Mouse (Mus musculus) heart, embryonic 16.5 days (tissue): ENCODE measurements around the gene Llgl1. TPM values are rescaled to one million over a fixed set of nuclear protein-coding genes. Genes with fewer than 3 reads are reported as not detected.
A peak's percentile ranks its signal among the peaks of the same experiment; 100 is the strongest.

Experiments used
- ATAC-seq: fragments of 200-750 bp; cut with Nextera tagmentation; replicated peaks from 2 replicates; pipeline ENCODE4 v1.8.0; 2017; ENCODE audit warnings: moderate number of reproducible peaks; ENCODE audit not compliant: insufficient read depth, low FRiP score; ENCODE audit errors: extremely low read depth
- H3K27ac ChIP-seq: fragments of 300-500 bp; sonication (generic); 2 replicates; pipeline ENCODE4 v1.5.1; 2014; ENCODE audit warnings: mild to moderate bottlenecking, low read length, control low read depth, moderate library complexity
- H3K27me3 ChIP-seq: fragments of 300-500 bp; sonication (generic); 2 replicates; pipeline ENCODE4 v1.6.1; 2014; ENCODE audit warnings: low read length, mixed read lengths; ENCODE audit not compliant: control insufficient read depth, insufficient read depth
- H3K36me3 ChIP-seq: fragments of 300-500 bp; sonication (generic); 2 replicates; pipeline ENCODE4 v1.6.1; 2014; ENCODE audit not compliant: control insufficient read depth, insufficient read depth
- H3K4me1 ChIP-seq: fragments of 300-500 bp; sonication (generic); 2 replicates; pipeline ENCODE4 v1.6.1; 2014; ENCODE audit warnings: low read length, mixed read lengths; ENCODE audit not compliant: control insufficient read depth, insufficient read depth
- H3K4me2 ChIP-seq: fragments of 300-500 bp; sonication (generic); 2 replicates; pipeline ENCODE4 v1.6.1; 2014; ENCODE audit warnings: low read depth, mild to moderate bottlenecking, control low read depth, low read length
- H3K4me3 ChIP-seq: fragments of 300-500 bp; sonication (generic); 2 replicates; pipeline ENCODE4 v1.5.1; 2014; ENCODE audit warnings: mild to moderate bottlenecking, control low read depth, low read length
- H3K9ac ChIP-seq: fragments of 300-500 bp; sonication (generic); 2 replicates; pipeline ENCODE4 v1.6.1; 2014; ENCODE audit warnings: low read length, control low read depth
- H3K9me3 ChIP-seq: fragments of 300-500 bp; sonication (generic); replicated peaks from 2 replicates; pipeline ENCODE4 v1.6.1; 2016; ENCODE audit warnings: low read length; ENCODE audit not compliant: control insufficient read depth
- WGBS: fragments of 180-500 bp; shearing (Covaris S2); extraction: QIAGEN DNeasy Blood & Tissue Kit; methylation state at CpG from one replicate; pipeline ENCODE4 v1.1.7; 2014; 5-methylcytosine and 5-hydroxymethylcytosine counted together
- polyA plus RNA-seq: library from polyadenylated mRNA; unstranded; fragments of >200 nt; fragmentation: Nextera tagmentation; extraction: Ambion mirVana; gene quantifications from 2 replicates; pipeline ENCODE4 v1.2.1, GENCODE M21; 2015

Llgl1 gene
- 28.9 and 33.9 TPM in 2 replicates for polyA plus RNA-seq

- Histone ChIP-seq H3K9me3 (no peaks in the 10 kb centered on the region), H3K4me2 (peak within 1 kb of the TSS; percentile 87), H3K27me3 (no peaks in the 10 kb centered on the region), H3K4me3 (peak within 1 kb of the TSS; percentile 98), H3K9ac (peak within 1 kb of the TSS; percentile 96), H3K27ac (peak within 1 kb of the TSS; percentile 83), H3K36me3 (no peaks in the 10 kb centered on the region), H3K4me1 (peaks cover 20% of the 10 kb centered on the region)
- peak; percentile 90 for ATAC-seq
- under 1% methylated on average over 72 of the region's 73 CpGs for WGBS
Measured at GRCm38 (mm10) chr11:60699524-60700075, at the start of gene Llgl1. Gene Llgl1, plus strand, starts transcription at chr11:60699723.

DNA sequence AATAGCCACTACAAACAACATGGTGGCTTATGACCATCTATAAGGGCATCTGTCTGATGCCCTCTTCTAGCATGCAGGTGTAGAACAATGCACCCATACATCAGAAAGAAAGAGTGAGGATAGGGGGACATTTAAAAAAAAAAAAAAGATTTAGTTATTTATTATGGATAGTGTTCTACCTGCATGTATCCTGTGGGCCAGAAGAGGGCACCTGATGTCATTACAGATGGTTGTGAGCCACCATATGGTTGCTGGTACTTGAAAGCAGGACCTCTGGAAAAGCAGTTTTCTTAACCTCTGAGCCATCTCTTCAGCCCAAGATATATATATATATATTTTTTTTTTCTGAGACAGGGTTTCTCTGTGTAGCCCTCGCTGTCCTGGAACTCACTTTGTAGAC, 3.4 kb upstream of the Llgl1 start:
- peaks cover 14% of the 10 kb centered on the region for H3K4me1 ChIP-seq
- H3K4me3 ChIP-seq = no peak overlapping the region
- no peak overlapping the region for H3K27ac ChIP-seq
- H3K9ac ChIP-seq = no peak overlapping the region
- no peak for ATAC-seq
- H3K36me3 ChIP-seq = no peaks in the 10 kb centered on the region
- H3K27me3 ChIP-seq = no peaks in the 10 kb centered on the region
- no peaks in the 10 kb centered on the region for H3K9me3 ChIP-seq
- 59% methylated on average over 1 of the region's 1 CpGs for WGBS
- H3K4me2 ChIP-seq = no peak overlapping the region

- Histone ChIP-seq H3K36me3 (no peaks in the 10 kb centered on the region), H3K9ac (no peak overlapping the region), H3K27ac (no peak overlapping the region), H3K4me3 (no peak overlapping the region), H3K9me3 (no peaks in the 10 kb centered on the region), H3K4me2 (no peak overlapping the region), H3K4me1 (peaks cover 14% of the 10 kb centered on the region), H3K27me3 (no peaks in the 10 kb centered on the region)
- 68% methylated on average over 2 of the region's 2 CpGs for WGBS
- ATAC-seq = no peak
Measured at GRCm38 (mm10) chr11:60697561-60697960, 2.0 kb upstream of the Llgl1 start.

- Histone ChIP-seq H3K4me2 (peak overlapping the region; percentile 87), H3K9ac (peak overlapping the region; percentile 96), H3K36me3 (no peaks in the 10 kb centered on the region), H3K4me3 (peak overlapping the region; percentile 98), H3K9me3 (no peaks in the 10 kb centered on the region), H3K27me3 (no peaks in the 10 kb centered on the region), H3K27ac (peak overlapping the region; percentile 83), H3K4me1 (peaks cover 20% of the 10 kb centered on the region)
- ATAC-seq = peak; percentile 58
- WGBS = 4% methylated on average over 22 of the region's 22 CpGs
Measured at GRCm38 (mm10) chr11:60698806-60699523, 558 bp upstream of the Llgl1 start.

- H3K27ac ChIP-seq = peak overlapping the region; percentile 4; the same call in 1 of the 2 replicates
- H3K4me1 ChIP-seq = peaks cover 20% of the 10 kb centered on the region
- peak overlapping the region; percentile 96 for H3K9ac ChIP-seq
- 28% methylated on average over 12 of the region's 12 CpGs for WGBS
- H3K36me3 ChIP-seq = no peaks in the 10 kb centered on the region
- no peaks in the 10 kb centered on the region for H3K27me3 ChIP-seq
- H3K9me3 ChIP-seq = no peaks in the 10 kb centered on the region
- peak overlapping the region; percentile 98 for H3K4me3 ChIP-seq
- H3K4me2 ChIP-seq = peak overlapping the region; percentile 87
- no peak for ATAC-seq
Measured at GRCm38 (mm10) chr11:60700320-60701185, 1.0 kb downstream of the Llgl1 start.

GRCm38 (mm10) chr11:60701611-60702010, 2.1 kb downstream of the Llgl1 start:
- no peak overlapping the region for H3K9ac ChIP-seq
- no peak for ATAC-seq
- 84% methylated on average over 2 of the region's 4 CpGs for WGBS
- no peak overlapping the region for H3K4me3 ChIP-seq
- peaks cover 20% of the 10 kb centered on the region for H3K4me1 ChIP-seq
- H3K9me3 ChIP-seq = no peaks in the 10 kb centered on the region
- H3K4me2 ChIP-seq = no peak overlapping the region
- H3K27ac ChIP-seq = no peak overlapping the region
- no peaks in the 10 kb centered on the region for H3K27me3 ChIP-seq
- peaks cover 9% of the 10 kb centered on the region; the same call in 1 of the 2 replicates for H3K36me3 ChIP-seq

- 55% methylated on average over 4 of the region's 4 CpGs for whole genome bisulfite sequencing
Measured at GRCm38 (mm10) chr11:60703131-60703530, 3.6 kb downstream of the Llgl1 start.

GRCm38 (mm10) chr11:60704023-60704880, 4.7 kb downstream of the Llgl1 start:
- ATAC-seq = no peak
- H3K9ac ChIP-seq = no peak overlapping the region

More at GRCm38 (mm10) chr11:60703131-60703530, 3.6 kb downstream of the Llgl1 start:
- Histone ChIP-seq H3K9me3 (no peaks in the 10 kb centered on the region), H3K9ac (no peak overlapping the region), H3K4me1 (peaks cover 20% of the 10 kb centered on the region), H3K4me3 (no peak overlapping the region), H3K4me2 (no peak overlapping the region), H3K36me3 (peaks cover 16% of the 10 kb centered on the region), H3K27ac (no peak overlapping the region), H3K27me3 (no peaks in the 10 kb centered on the region)
- no peak for ATAC-seq

More at GRCm38 (mm10) chr11:60704023-60704880, 4.7 kb downstream of the Llgl1 start:
- no peak overlapping the region for H3K4me3 ChIP-seq
- peaks cover 28% of the 10 kb centered on the region for H3K36me3 ChIP-seq
- 91% methylated on average over 19 of the region's 19 CpGs for WGBS
- H3K4me2 ChIP-seq = no peak overlapping the region
- H3K9me3 ChIP-seq = no peaks in the 10 kb centered on the region
- H3K27me3 ChIP-seq = no peaks in the 10 kb centered on the region
- H3K4me1 ChIP-seq = peaks cover 14% of the 10 kb centered on the region
- H3K27ac ChIP-seq = no peak overlapping the region
